15 mouse cellular contexts compared by ENCODE assay signal in the genomic region with DNA sequence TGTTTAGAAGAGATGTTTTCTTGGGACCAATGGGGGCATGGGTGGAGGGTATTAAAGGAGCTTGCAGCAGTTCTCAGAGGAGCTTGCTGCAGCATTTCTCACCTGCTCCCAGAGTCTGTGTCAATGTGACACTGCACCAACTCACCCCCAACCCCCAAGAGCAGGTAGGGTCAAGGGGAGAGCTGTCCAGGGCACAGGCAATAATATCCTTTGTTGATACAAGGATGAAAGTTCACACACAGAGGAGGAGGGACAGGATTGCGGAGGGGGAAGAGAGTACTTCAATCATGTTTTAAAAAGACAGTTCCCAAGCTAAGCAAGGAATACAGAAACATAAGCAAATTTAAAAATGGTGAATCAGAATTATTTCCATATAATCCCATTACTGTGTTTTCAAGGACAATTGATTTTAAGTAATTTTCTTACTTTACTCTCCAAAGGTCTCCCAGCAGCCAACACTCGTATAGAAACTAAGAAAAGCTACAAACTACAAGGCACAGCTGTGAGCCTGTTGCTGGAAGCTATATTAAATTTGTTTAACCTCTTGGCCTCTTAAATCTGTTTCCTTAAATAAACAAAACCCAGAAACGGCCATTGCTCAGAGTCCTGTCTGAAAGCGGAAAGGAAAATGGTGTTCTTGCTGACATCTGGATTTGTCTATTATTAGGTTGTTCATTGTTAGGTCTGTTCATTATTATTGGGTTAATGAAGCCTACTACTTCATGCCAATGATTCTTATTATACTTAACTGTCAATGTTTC. TPM values are rescaled to one million over a fixed set of nuclear protein-coding genes. Genes with fewer than 3 reads are reported as not detected.
DNase-seq lines count a peak whose midpoint lies in the region; ATAC-seq and TF ChIP-seq lines count a peak whose summit lies in the region.
"Had no signal": no experiment of that assay in that cellular context is flagged by ENCODE, and none has a peak within 500 bp of the region (broad histone marks: within the 10 kb centered on the region; RNA-seq: fewer than 3 reads in every experiment).

No protein-coding gene starts in this region.

- H3K9me3 ChIP-seq in kidney, postnatal 0 days (replicated peaks; ENCODE audit: low read length): no peaks in the 10 kb centered on the region
- no peaks in the 10 kb centered on the region for H3K9me3 ChIP-seq in limb, embryonic 12.5 days
- H3K9me3 ChIP-seq: embryonic facial prominence, embryonic 12.5 days had no signal

- H3K4me3 ChIP-seq in kidney, postnatal 0 days (replicated peaks; ENCODE audit: low read depth, low read length): no peak overlapping the region
- no peak overlapping the region for H3K4me3 ChIP-seq in kidney, adult 2 months (ENCODE audit: insufficient read depth, low read depth, low read length)
- H3K4me3 ChIP-seq in limb, embryonic 12.5 days (replicated peaks): no peak overlapping the region
- no peak overlapping the region for H3K4me3 ChIP-seq in myocyte
- H3K4me3 ChIP-seq: embryonic facial prominence, embryonic 12.5 days; heart, adult 2 months; layer of hippocampus, adult 2 months had no signal

- no peaks in the 10 kb centered on the region for H3K27me3 ChIP-seq in kidney, postnatal 0 days (ENCODE audit: insufficient read depth, low read length)
- H3K27me3 ChIP-seq in kidney, adult 2 months (replicated peaks; ENCODE audit: control insufficient read depth, insufficient read depth, low read length): no peaks in the 10 kb centered on the region
- H3K27me3 ChIP-seq in limb, embryonic 12.5 days: peaks cover 8% of the 10 kb centered on the region; the same call in 1 of the 2 replicates
- no peaks in the 10 kb centered on the region for H3K27me3 ChIP-seq in myocyte (ENCODE audit: control insufficient read depth, insufficient read depth, insufficient read length)
- H3K27me3 ChIP-seq: CH12.LX had no signal

- H3K27ac ChIP-seq in kidney, postnatal 0 days: no peak overlapping the region
- no peak overlapping the region for H3K27ac ChIP-seq in kidney, adult 2 months (ENCODE audit: insufficient read depth, low read depth, low read length)
- 0 out of 2 replicates have a peak overlapping the region, but pooled peaks have one; percentile 23 for H3K27ac ChIP-seq in limb, embryonic 12.5 days
- H3K27ac ChIP-seq: embryonic facial prominence, embryonic 12.5 days; heart, adult 2 months; layer of hippocampus, adult 2 months had no signal

- TF ChIP-seq CTCF in kidney, postnatal 0 days (IDR thresholded peaks at IDR 0.05; ENCODE audit: low read depth): no peak
- no peak for TF ChIP-seq CTCF in kidney, adult 2 months (conservative IDR thresholded peaks at IDR 0.05; ENCODE audit: insufficient read depth, insufficient read length, low read depth, low read length)

- peak; percentile 79 for DNase-seq in kidney, postnatal 0 days (ENCODE audit: low spot score)
- DNase-seq in kidney, adult 2 months: no peak
- DNase-seq in embryo, embryonic 9.5 days (ENCODE audit: extremely low spot score): peak; percentile 44
- no peak for DNase-seq in frontal cortex, adult 2 months (ENCODE audit: extremely low spot score in 1 of 2, low spot score in 1 of 2)
- no peak for DNase-seq in layer of hippocampus, adult 8-10 months (ENCODE audit: low spot score in 2 of 2)
- DNase-seq in spleen, adult 12 weeks (ENCODE audit: low spot score): no peak
- DNase-seq: adrenal gland, postnatal 14 days; heart, adult 2 months; lung, postnatal 4 days; thymus, postnatal 14 days had no signal

- WGBS in kidney, postnatal 0 days: 16% methylated on average over 4 of the region's 4 CpGs
- WGBS in kidney, adult 2 months: 26% methylated on average over 4 of the region's 4 CpGs
- 19% methylated on average over 4 of the region's 4 CpGs for WGBS in limb, embryonic 12.5 days

- H3K79me2 ChIP-seq in myocyte (ENCODE audit: control insufficient read depth, insufficient read depth): no peaks in the 10 kb centered on the region

- no peak for TF ChIP-seq POLR2A in kidney, adult 2 months (IDR thresholded peaks at IDR 0.05; ENCODE audit: low read depth, low read length)
- TF ChIP-seq POLR2A in myocyte (IDR thresholded peaks at IDR 0.05; ENCODE audit: insufficient read length, low read depth): no peak

- H3K36me3 ChIP-seq in kidney, postnatal 0 days (ENCODE audit: insufficient read depth, low read length): no peaks in the 10 kb centered on the region
- no peaks in the 10 kb centered on the region for H3K36me3 ChIP-seq in kidney, adult 2 months (ENCODE audit: control insufficient read depth, insufficient read depth, low read length)
- H3K36me3 ChIP-seq in limb, embryonic 12.5 days: no peaks in the 10 kb centered on the region
- H3K36me3 ChIP-seq in myocyte (ENCODE audit: control insufficient read depth, insufficient read depth): no peaks in the 10 kb centered on the region
- H3K36me3 ChIP-seq: embryonic facial prominence, embryonic 12.5 days had no signal

- H3K4me1 ChIP-seq in kidney, postnatal 0 days (replicated peaks; ENCODE audit: insufficient read depth, low read length): no peaks in the 10 kb centered on the region
- H3K4me1 ChIP-seq in kidney, adult 2 months (ENCODE audit: control insufficient read depth, insufficient read depth, low read length): peaks cover 3% of the 10 kb centered on the region; the same call in 1 of the 2 replicates
- H3K4me1 ChIP-seq in limb, embryonic 12.5 days (replicated peaks): peaks cover 16% of the 10 kb centered on the region

- H3K4me2 ChIP-seq in kidney, postnatal 0 days (ENCODE audit: low read length): no peak overlapping the region; the same call in 1 of the 2 replicates
- no peak overlapping the region for H3K4me2 ChIP-seq in limb, embryonic 12.5 days
- peak overlapping the region; percentile 12 for H3K4me2 ChIP-seq in myocyte (ENCODE audit: low read depth)
- H3K4me2 ChIP-seq: embryonic facial prominence, embryonic 12.5 days had no signal

- H3K9ac ChIP-seq in kidney, postnatal 0 days (ENCODE audit: low read depth, low read length): no peak overlapping the region
- H3K9ac ChIP-seq in limb, embryonic 12.5 days (replicated peaks): no peak overlapping the region
- H3K9ac ChIP-seq: embryonic facial prominence, embryonic 12.5 days had no signal

- ATAC-seq in kidney, postnatal 0 days (replicated peaks; ENCODE audit: low FRiP score, low read depth): no peak; the same call in 1 of the 2 replicates
- ATAC-seq in limb, embryonic 12.5 days (ENCODE audit: insufficient number of reproducible peaks, insufficient read depth, low FRiP score, low TSS enrichment, low read depth): 0 out of 2 replicates have a peak, but pooled peaks have one; percentile 32

- no peak overlapping the region for H3ac ChIP-seq in myocyte (ENCODE audit: control insufficient read depth, insufficient read length)

TF ChIP-seq in myocyte, 11 proteins besides CTCF, POLR2A, EP300 and RAD21:
- no peak for TF ChIP-seq MYOG (IDR thresholded peaks at IDR 0.05; ENCODE audit: control insufficient read depth in 1 of 3, insufficient read depth in 1 of 3, insufficient read length in 2 of 3, low read depth in 2 of 3)
- no peak for TF ChIP-seq MAX (IDR thresholded peaks at IDR 0.05; ENCODE audit: low read depth)
- TF ChIP-seq MYOD1 (IDR thresholded peaks at IDR 0.05; ENCODE audit: control insufficient read depth in 1 of 3, insufficient read length in 2 of 3, low read depth in 2 of 3): no peak

RNA-seq across cellular contexts. Expression of gene Dnah11, which starts 12.5 kb away (rescaled TPM):
- 1.0 and 1.3 TPM in 2 replicates for polyA plus RNA-seq in kidney, postnatal 0 days (2015; fragmentation: Nextera tagmentation; extraction: Ambion mirVana)
- polyA plus RNA-seq in kidney, adult 2 months (2012; rRNA removed): 0.86 and 1.2 TPM in 2 replicates
- 0.06 and 0.09 TPM in 2 replicates for polyA plus RNA-seq in limb, embryonic 12.5 days (2016; fragmentation: Nextera tagmentation; extraction: Ambion mirVana)
- not detected for polyA plus RNA-seq in myocyte (2012; fragmentation: generic; extraction: Trizol)
- polyA plus RNA-seq in frontal cortex, adult 2 months (2012; rRNA removed): 7.2 and 10.3 TPM in 2 replicates
- total RNA-seq in layer of hippocampus, adult 8-10 months (2022): 1 to 10 TPM in 3 of 4 experiments, under 1 TPM in 1; 0.81 to 1.8 (median 1.4) TPM
- total RNA-seq: heart, adult 2 months had no signal

Comparison
In these comparisons a context has a peak if more than half of its experiments do, and no peak if none do; other contexts are left out.
1. DNase-seq: peak in kidney, postnatal 0 days (single experiment) and embryo, embryonic 9.5 days (single experiment); none in kidney, adult 2 months (single experiment), frontal cortex, adult 2 months (0 of 2), layer of hippocampus, adult 8-10 months (0 of 2) and spleen, adult 12 weeks (single experiment).